Mouse (Mus musculus): ENCODE data around the gene Zzef1.

- TF ChIP-seq POLR2A (IDR thresholded peaks at IDR 0.05; ENCODE audit: low read depth, low read length) (no peak), CTCF (conservative IDR thresholded peaks at IDR 0.05; ENCODE audit: insufficient read depth, insufficient read length, low read depth, low read length) (no peak)
Observed at GRCm38 (mm10) chr11:72778957-72779356, 17.1 kb upstream of the Zzef1 start.
